Comparison of ENCODE assay signal across 8 mouse cellular contexts in genomic region chr16:87245933-87246791, GRCm38 (mm10).
A peak's percentile ranks its signal among the peaks of the same experiment; 100 is the strongest.
DNase-seq lines count a peak whose midpoint lies in the region; ATAC-seq and TF ChIP-seq lines count a peak whose summit lies in the region.

No protein-coding gene starts in this region.

- peak; percentile 75 for ATAC-seq in embryonic facial prominence, embryonic 13.5 days (ENCODE audit: insufficient number of reproducible peaks, insufficient read depth, low FRiP score, low TSS enrichment, low read depth)
- peak; percentile 85 for ATAC-seq in lung, embryonic 14.5 days (ENCODE audit: insufficient read depth)
- no peak for ATAC-seq in inflammation-experienced regulatory T-cells, adult 6 months

- H3K4me2 ChIP-seq in embryonic facial prominence, embryonic 13.5 days = peak overlapping the region; percentile 50
- H3K4me2 ChIP-seq in lung, embryonic 14.5 days = peak overlapping the region; percentile 53

- no peaks in the 10 kb centered on the region for H3K9me3 ChIP-seq in embryonic facial prominence, embryonic 13.5 days
- no peaks in the 10 kb centered on the region for H3K9me3 ChIP-seq in lung, embryonic 14.5 days (ENCODE audit: low read depth, low read length)

- H3K4me1 ChIP-seq in embryonic facial prominence, embryonic 13.5 days = peaks cover 16% of the 10 kb centered on the region; the same call in 1 of the 2 replicates
- no peaks in the 10 kb centered on the region for H3K4me1 ChIP-seq in lung, embryonic 14.5 days (ENCODE audit: insufficient read depth)

- DNase-seq in ovary, adult 18-20 months (ENCODE audit: low spot score) = peak; percentile 35
- DNase-seq in ovary, postnatal 10 days (ENCODE audit: low spot score) = no peak
- peak; percentile 77 for DNase-seq in heart, adult 8-10 months (ENCODE audit: low spot score)
- DNase-seq in kidney, adult 9 months = peak; percentile 76
- peak; percentile 87 for DNase-seq in lung, embryonic 14.5 days
- DNase-seq in retina, postnatal 1 day = peak; percentile 55

- peaks cover 4% of the 10 kb centered on the region for H3K27me3 ChIP-seq in embryonic facial prominence, embryonic 13.5 days
- H3K27me3 ChIP-seq in lung, embryonic 14.5 days (ENCODE audit: insufficient read depth, low read length) = no peaks in the 10 kb centered on the region

- WGBS in embryonic facial prominence, embryonic 13.5 days = 34% methylated on average over 26 of the region's 26 CpGs
- 30% methylated on average over 26 of the region's 26 CpGs for WGBS in lung, embryonic 14.5 days

- peak overlapping the region; percentile 60 for H3K27ac ChIP-seq in embryonic facial prominence, embryonic 13.5 days
- H3K27ac ChIP-seq in lung, embryonic 14.5 days (ENCODE audit: low read depth) = no peak overlapping the region; the same call in 1 of the 2 replicates

- H3K36me3 ChIP-seq in embryonic facial prominence, embryonic 13.5 days = no peaks in the 10 kb centered on the region
- H3K36me3 ChIP-seq in lung, embryonic 14.5 days (ENCODE audit: insufficient read depth) = no peaks in the 10 kb centered on the region

- H3K9ac ChIP-seq in embryonic facial prominence, embryonic 13.5 days = peak overlapping the region; percentile 40; the same call in 1 of the 2 replicates
- peak overlapping the region; percentile 23 for H3K9ac ChIP-seq in lung, embryonic 14.5 days

- TF ChIP-seq CTCF in lung, embryonic 14.5 days (IDR thresholded peaks at IDR 0.05; ENCODE audit: low read depth) = peak; percentile 80

- H3K4me3 ChIP-seq in embryonic facial prominence, embryonic 13.5 days = peak overlapping the region; percentile 26
- peak overlapping the region; percentile 19 for H3K4me3 ChIP-seq in lung, embryonic 14.5 days (ENCODE audit: low read depth, low read length)
